Mouse (Mus musculus) lung, postnatal 0 days (tissue): ENCODE results near the gene Il34. TPM values are rescaled to one million over a fixed set of nuclear protein-coding genes. Genes with fewer than 3 reads are reported as not detected.

ENCODE experiments used
- ATAC-seq: fragments of 200-750 bp; cut with Nextera tagmentation; 2 replicates; pipeline ENCODE4 v1.8.0; 2017; ENCODE audit warnings: moderate library complexity
- DNase-seq: peaks from one replicate; pipeline ENCODE4 v3.0.0-alpha.2; 2016; ENCODE audit warnings: low spot score
- H3K27ac ChIP-seq: fragments of 300-500 bp; sonication (generic); 2 replicates; pipeline ENCODE4 v1.5.1; 2014; ENCODE audit warnings: antibody characterized with exemption, mild to moderate bottlenecking, low read length, mixed read lengths
- H3K27me3 ChIP-seq: fragments of 300-500 bp; sonication (generic); replicated peaks from 2 replicates; pipeline ENCODE4 v1.6.1; 2014; ENCODE audit warnings: low read length, mixed read lengths; ENCODE audit not compliant: insufficient read depth
- H3K36me3 ChIP-seq: fragments of 300-500 bp; sonication (generic); 2 replicates; pipeline ENCODE4 v1.6.1; 2014; ENCODE audit warnings: low read length, mixed read lengths; ENCODE audit not compliant: insufficient read depth
- H3K4me1 ChIP-seq: fragments of 300-500 bp; sonication (generic); 2 replicates; pipeline ENCODE4 v1.6.1; 2014; ENCODE audit warnings: antibody characterized with exemption, low read depth, low read length, mixed read lengths; ENCODE audit not compliant: insufficient read depth
- H3K4me2 ChIP-seq: fragments of 300-500 bp; sonication (generic); replicated peaks from 2 replicates; pipeline ENCODE4 v1.6.1; 2014; ENCODE audit warnings: low read depth, mild to moderate bottlenecking, low read length, moderate library complexity, mixed read lengths
- H3K4me3 ChIP-seq: fragments of 300-500 bp; sonication (generic); 2 replicates; pipeline ENCODE4 v1.5.1; 2014; ENCODE audit warnings: low read depth, low read length
- H3K9ac ChIP-seq: fragments of 300-500 bp; sonication (generic); replicated peaks from 2 replicates; pipeline ENCODE4 v1.6.1; 2014; ENCODE audit warnings: low read depth, mild to moderate bottlenecking
- H3K9me3 ChIP-seq: fragments of 300-500 bp; sonication (generic); 2 replicates; pipeline ENCODE4 v1.6.1; 2016; ENCODE audit warnings: low read length, mixed read lengths
- CTCF ChIP-seq: IDR thresholded peaks from 2 replicates; pipeline ENCODE4 v1.5.1; 2016; ENCODE audit warnings: antibody characterized with exemption, mild to moderate bottlenecking
- EP300 ChIP-seq: IDR thresholded peaks from 2 replicates; pipeline ENCODE4 v1.6.1; 2016; ENCODE audit warnings: antibody characterized with exemption, mild to moderate bottlenecking, control low read depth
- WGBS: fragments of 180-500 bp; shearing (Covaris S2); extraction: QIAGEN DNeasy Blood & Tissue Kit; methylation state at CpG from one replicate; pipeline ENCODE4 v1.1.7; 2014; 5-methylcytosine and 5-hydroxymethylcytosine counted together
- polyA plus RNA-seq: library from polyadenylated mRNA; unstranded; fragments of >200 nt; fragmentation: Nextera tagmentation; extraction: Ambion mirVana; gene quantifications from 2 replicates; pipeline ENCODE4 v1.2.1, GENCODE M21; 2015

Il34 gene
- polyA plus RNA-seq, 1 experiment from 2014 or later: 23.3 TPM

DNA sequence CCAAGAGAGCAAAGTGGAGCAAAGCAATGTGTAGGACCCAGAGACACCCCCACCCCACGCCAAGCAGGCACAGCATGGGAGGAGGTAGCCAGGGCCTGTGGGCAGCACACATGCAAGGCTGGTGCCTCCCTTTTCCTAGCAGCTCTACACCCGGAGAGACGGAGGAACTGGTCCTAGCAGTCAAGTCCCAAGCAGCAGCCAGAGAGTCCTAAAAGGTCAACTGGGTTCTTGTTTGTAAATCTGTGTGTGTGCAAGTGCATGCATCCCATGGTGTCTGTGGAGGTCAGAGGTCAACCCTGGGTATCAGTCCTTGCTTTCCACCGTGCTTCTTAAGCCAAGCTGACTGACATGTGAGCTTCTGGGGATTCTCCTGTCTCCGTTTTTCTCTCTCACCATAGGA lies 111.5 kb downstream of the Il34 start:
- WGBS: 75% methylated on average over 3 of the region's 5 CpGs
- no peaks in the 10 kb centered on the region for H3K27me3 ChIP-seq
- H3K4me2 ChIP-seq: no peak overlapping the region
- no peaks in the 10 kb centered on the region for H3K36me3 ChIP-seq
- H3K4me3 ChIP-seq: no peak overlapping the region
- no peak overlapping the region for H3K27ac ChIP-seq
- H3K4me1 ChIP-seq: peaks cover 26% of the 10 kb centered on the region
- no peak overlapping the region for H3K9ac ChIP-seq
- TF ChIP-seq CTCF (no peak), EP300 (no peak)
- DNase-seq (no peak), ATAC-seq (no peak)
- H3K9me3 ChIP-seq: no peaks in the 10 kb centered on the region

Other genes starting within 250 kb of the Il34 start
- gene Vac14, start 187.3 kb downstream of the Il34 start, polyA plus RNA-seq: 10.0 and 11.1 TPM in 2 replicates
- gene Mtss1l, start 84.4 kb downstream of the Il34 start, polyA plus RNA-seq: 13.8 and 16.6 TPM in 2 replicates
- gene Cog4, start 40.7 kb upstream of the Il34 start, polyA plus RNA-seq: 43.3 and 46.4 TPM in 2 replicates
- gene Sf3b3, start 40.9 kb upstream of the Il34 start, polyA plus RNA-seq: 41.1 and 45.3 TPM in 2 replicates
- gene Fuk, start 96.6 kb upstream of the Il34 start, polyA plus RNA-seq: 6.2 and 6.7 TPM in 2 replicates
- 15.5 and 16.7 TPM in 2 replicates for gene St3gal2, start 114.0 kb upstream of the Il34 start, polyA plus RNA-seq
- gene Ddx19a, start 191.9 kb upstream of the Il34 start, polyA plus RNA-seq: 6.8 and 8.4 TPM in 2 replicates
- gene Ddx19b, start 225.8 kb upstream of the Il34 start, polyA plus RNA-seq: 3.4 and 3.7 TPM in 2 replicates
- 25.2 and 26.0 TPM in 2 replicates for gene Aars, start 227.2 kb upstream of the Il34 start, polyA plus RNA-seq